Mouse (Mus musculus) heart, embryonic 14.5 days (tissue): Measurements from ENCODE around the gene Psen1. TPM values are rescaled to one million over a fixed set of nuclear protein-coding genes. Genes with fewer than 3 reads are reported as not detected.

Experiments used
- ATAC-seq: fragments of 200-750 bp; cut with Nextera tagmentation; 2 replicates; pipeline ENCODE4 v1.8.0; 2017; ENCODE audit warnings: low read depth, moderate TSS enrichment; ENCODE audit not compliant: insufficient number of reproducible peaks, insufficient read depth, low FRiP score
- H3K27ac ChIP-seq, 2 experiments: fragments of 200-500 bp in 1 of 2; fragments of 300-500 bp in 1 of 2; sonication (generic) in 1 of 2; replicated peaks in 1 of 2; 2 replicates each; pipeline ENCODE4 v1.5.1; 2012 to 2014; ENCODE audit warnings: low read depth in 2 of 2, low read length in 2 of 2, control low read depth in 1 of 2, mild to moderate bottlenecking in 1 of 2, mixed read lengths in 1 of 2; ENCODE audit not compliant: control insufficient read depth in 1 of 2, insufficient read depth in 1 of 2
- H3K27me3 ChIP-seq: fragments of 300-500 bp; sonication (generic); 2 replicates; pipeline ENCODE4 v1.6.1; 2014; ENCODE audit warnings: mild to moderate bottlenecking, low read length, control low read depth; ENCODE audit not compliant: control insufficient read depth, insufficient read depth
- H3K36me3 ChIP-seq: fragments of 300-500 bp; sonication (generic); 2 replicates; pipeline ENCODE4 v1.6.1; 2014; ENCODE audit warnings: mild to moderate bottlenecking, control low read depth, low read length, mixed read lengths; ENCODE audit not compliant: control insufficient read depth, insufficient read depth
- H3K4me1 ChIP-seq, 2 experiments: fragments of 200-500 bp in 1 of 2; fragments of 300-500 bp in 1 of 2; sonication (generic) in 1 of 2; 2 replicates each; pipeline ENCODE4 v1.6.1; 2012 to 2014; ENCODE audit warnings: low read length in 2 of 2, control low read depth in 1 of 2, mixed read lengths in 1 of 2; ENCODE audit not compliant: control insufficient read depth in 2 of 2, insufficient read depth in 2 of 2
- H3K4me2 ChIP-seq: fragments of 300-500 bp; sonication (generic); 2 replicates; pipeline ENCODE4 v1.6.1; 2014; ENCODE audit warnings: mild to moderate bottlenecking, low read length
- H3K4me3 ChIP-seq, 2 experiments: fragments of 200-500 bp in 1 of 2; fragments of 300-500 bp in 1 of 2; sonication (generic) in 1 of 2; 2 replicates each; pipeline ENCODE4 v1.5.1; 2012 to 2014; ENCODE audit warnings: low read length in 2 of 2, mild to moderate bottlenecking in 2 of 2, control low read depth in 1 of 2, low read depth in 1 of 2, moderate library complexity in 1 of 2; ENCODE audit not compliant: control insufficient read depth in 1 of 2, insufficient read depth in 1 of 2
- H3K9ac ChIP-seq: fragments of 300-500 bp; sonication (generic); 2 replicates; pipeline ENCODE4 v1.6.1; 2014; ENCODE audit warnings: mild to moderate bottlenecking, low read length
- H3K9me3 ChIP-seq: fragments of 300-500 bp; sonication (generic); 2 replicates; pipeline ENCODE4 v1.6.1; 2016; ENCODE audit warnings: low read length, control low read depth; ENCODE audit not compliant: control insufficient read depth
- WGBS: fragments of 180-500 bp; shearing (Covaris S2); extraction: QIAGEN DNeasy Blood & Tissue Kit; methylation state at CpG from one replicate; pipeline ENCODE4 v1.1.7; 2014; 5-methylcytosine and 5-hydroxymethylcytosine counted together
- polyA plus RNA-seq: library from polyadenylated mRNA; unstranded; fragments of >200 nt; fragmentation: Nextera tagmentation; extraction: Ambion mirVana; gene quantifications from 2 replicates; pipeline ENCODE4 v1.2.1, GENCODE M21; 2014

Psen1 gene
- polyA plus RNA-seq, 1 experiment from 2014 or later = 50.8 TPM

DNA sequence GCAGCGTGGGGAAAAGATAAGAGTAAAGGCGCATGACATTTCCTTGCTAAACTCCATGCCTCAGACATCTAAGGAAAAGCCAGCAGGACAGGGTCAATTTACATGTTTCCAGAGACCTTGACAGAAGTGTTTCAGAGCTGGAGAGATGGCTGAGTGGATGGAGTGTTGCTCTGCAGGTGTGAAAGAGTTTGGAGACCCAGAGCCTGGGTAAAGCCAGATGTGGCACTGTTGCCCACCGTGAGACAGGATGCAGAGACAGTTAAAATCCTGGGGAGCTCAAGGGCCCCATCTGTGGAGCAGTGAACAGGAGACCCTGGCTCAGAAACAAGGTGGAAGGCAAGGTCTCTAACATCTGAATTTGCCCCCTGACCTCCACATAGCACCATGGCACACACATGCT lies 55.8 kb downstream of the Psen1 start:
- no peak overlapping the region for H3K9ac ChIP-seq
- no peak for ATAC-seq
- H3K4me2 ChIP-seq = no peak overlapping the region
- no peak overlapping the region for H3K4me3 ChIP-seq
- no peaks in the 10 kb centered on the region for H3K27me3 ChIP-seq
- H3K9me3 ChIP-seq = no peaks in the 10 kb centered on the region
- 49% methylated on average over 3 of the region's 3 CpGs for WGBS
- H3K36me3 ChIP-seq = no peaks in the 10 kb centered on the region
- no peak overlapping the region for H3K27ac ChIP-seq
- 0 out of 4 replicates have a peak, but pooled peaks cover 0 to 2% of the 10 kb centered on the region in 2 experiments for H3K4me1 ChIP-seq

- no peak overlapping the region for H3K9ac ChIP-seq
- 74% methylated on average over 1 of the region's 1 CpGs for WGBS
- ATAC-seq = no peak
- H3K4me2 ChIP-seq = no peak overlapping the region
- no peak overlapping the region for H3K4me3 ChIP-seq
- no peaks in the 10 kb centered on the region for H3K36me3 ChIP-seq
- peaks cover 0 to 2% of the 10 kb centered on the region in 2 experiments; a peak in 1 of 4 replicates for H3K4me1 ChIP-seq
- H3K9me3 ChIP-seq = no peaks in the 10 kb centered on the region
- no peaks in the 10 kb centered on the region for H3K27me3 ChIP-seq
- H3K27ac ChIP-seq = no peak overlapping the region
Observed at GRCm38 (mm10) chr12:83749186-83749585, 61.2 kb downstream of the Psen1 start.

GRCm38 (mm10) chr12:83752495-83752894 lies 64.5 kb downstream of the Psen1 start:
- WGBS = 24% methylated on average over 2 of the region's 2 CpGs
- H3K9ac ChIP-seq = no peak overlapping the region
- no peak; the same call in 1 of the 2 replicates for ATAC-seq
- no peak overlapping the region for H3K27ac ChIP-seq
- H3K36me3 ChIP-seq = no peaks in the 10 kb centered on the region
- no peaks in the 10 kb centered on the region for H3K9me3 ChIP-seq
- peaks cover 0 to 2% of the 10 kb centered on the region in 2 experiments; a peak in 1 of 4 replicates for H3K4me1 ChIP-seq
- H3K4me3 ChIP-seq = no peak overlapping the region
- no peak overlapping the region for H3K4me2 ChIP-seq
- no peaks in the 10 kb centered on the region for H3K27me3 ChIP-seq

- H3K4me1 ChIP-seq = peaks cover 6 to 8% of the 10 kb centered on the region in 2 experiments
- H3K27ac ChIP-seq = no peak overlapping the region
- no peak overlapping the region for H3K4me2 ChIP-seq
- 82% methylated on average over 10 of the region's 10 CpGs for WGBS
- no peak for ATAC-seq
- H3K27me3 ChIP-seq = no peaks in the 10 kb centered on the region
- H3K4me3 ChIP-seq = no peak overlapping the region
- H3K9me3 ChIP-seq = no peaks in the 10 kb centered on the region
- H3K36me3 ChIP-seq = no peaks in the 10 kb centered on the region
- H3K9ac ChIP-seq = no peak overlapping the region
Observed at GRCm38 (mm10) chr12:83758735-83759134, 70.8 kb downstream of the Psen1 start.

- Histone ChIP-seq H3K27ac (no peak overlapping the region), H3K4me1 (peaks cover 10 to 15% of the 10 kb centered on the region in 2 experiments), H3K9ac (no peak overlapping the region), H3K27me3 (0 out of 2 replicates have a peak, but pooled peaks cover 5% of the 10 kb centered on the region), H3K4me2 (no peak overlapping the region), H3K9me3 (no peaks in the 10 kb centered on the region), H3K36me3 (no peaks in the 10 kb centered on the region), H3K4me3 (no peak overlapping the region)
- no peak for ATAC-seq
- 84% methylated on average over 2 of the region's 2 CpGs for WGBS
Observed at GRCm38 (mm10) chr12:83760201-83760600, 72.2 kb downstream of the Psen1 start.

- no peak for ATAC-seq
- Histone ChIP-seq H3K4me1 (peaks cover 10 to 15% of the 10 kb centered on the region in 2 experiments), H3K36me3 (no peaks in the 10 kb centered on the region), H3K27me3 (0 out of 2 replicates have a peak, but pooled peaks cover 9% of the 10 kb centered on the region), H3K9ac (no peak overlapping the region), H3K27ac (no peak overlapping the region), H3K9me3 (no peaks in the 10 kb centered on the region), H3K4me2 (no peak overlapping the region), H3K4me3 (no peak overlapping the region)
- WGBS = 61% methylated on average over 4 of the region's 4 CpGs
Observed at GRCm38 (mm10) chr12:83762706-83763105, 74.8 kb downstream of the Psen1 start.

- whole genome bisulfite sequencing = 10% methylated on average over 25 of the region's 31 CpGs
- H3K27me3 ChIP-seq = 0 out of 2 replicates have a peak, but pooled peaks cover 9% of the 10 kb centered on the region
- no peaks in the 10 kb centered on the region for H3K36me3 ChIP-seq
- ATAC-seq = no peak
- peak within 1 kb of the TSS; percentile 91 for H3K4me2 ChIP-seq
- H3K9me3 ChIP-seq = no peaks in the 10 kb centered on the region
- H3K4me3 ChIP-seq = peak within 1 kb of the TSS; percentile 37 to 44
- no peak within 1 kb of the TSS for H3K27ac ChIP-seq
- peaks cover 10 to 15% of the 10 kb centered on the region in 2 experiments for H3K4me1 ChIP-seq
- H3K9ac ChIP-seq = peak within 1 kb of the TSS; percentile 69
Observed at GRCm38 (mm10) chr12:83763311-83764043, 75.5 kb downstream of the Psen1 start, which contains the start of gene Papln. Gene Papln, plus strand, starts transcription at chr12:83763634.
